Mouse (Mus musculus) adrenal gland, adult 2 months (tissue): ENCODE measurements at regions not wholly inside any gene's neighbourhood (a gene's known extent, or its start where the extent isn't known, plus 50 kb on each side); places are given as distances from the start of the nearest gene placed in this dataset.

ENCODE experiments used
- DNase-seq: peaks from one replicate; pipeline ENCODE4 v3.0.0; 2021

GRCm38 (mm10) chr2:40000456-40000855, 774.2 kb upstream of the Ppp6c start:
- peak; percentile 2 for DNase-seq
